Mouse (Mus musculus): ENCODE measurements around the gene Nrarp.

Gene Nrarp

DNA sequence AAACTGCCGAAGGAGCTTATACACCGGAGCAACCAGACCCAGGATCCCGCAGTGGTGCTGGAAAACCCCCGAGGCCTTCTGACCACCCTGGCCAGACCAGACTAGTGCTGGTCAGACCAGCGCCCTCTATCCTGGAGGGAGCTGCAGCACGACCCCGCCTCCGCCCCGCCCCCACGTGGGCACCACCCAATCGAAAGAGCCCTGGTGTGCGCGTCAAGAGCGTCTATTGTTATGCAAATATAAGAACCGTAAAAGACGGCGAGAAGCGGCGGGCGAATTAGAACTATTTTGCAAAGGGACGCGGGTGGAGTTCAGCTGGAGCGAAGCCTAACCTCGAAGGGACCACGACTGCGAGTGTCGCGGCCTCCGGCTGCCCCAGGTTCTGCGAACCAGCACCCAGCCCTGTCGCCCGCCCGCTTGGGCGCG lies at the start of gene Nrarp:
Gene Nrarp (plus strand): TSS at position 281 of the 426 bp plus-strand sequence.
- DNase-seq (ENCODE audit: low read depth) = peak; percentile 80

GRCm38 (mm10) chr2:25131601-25132000 lies 49.0 kb upstream of the Nrarp start:
- no peak for DNase-seq (ENCODE audit: low read depth)

DNA sequence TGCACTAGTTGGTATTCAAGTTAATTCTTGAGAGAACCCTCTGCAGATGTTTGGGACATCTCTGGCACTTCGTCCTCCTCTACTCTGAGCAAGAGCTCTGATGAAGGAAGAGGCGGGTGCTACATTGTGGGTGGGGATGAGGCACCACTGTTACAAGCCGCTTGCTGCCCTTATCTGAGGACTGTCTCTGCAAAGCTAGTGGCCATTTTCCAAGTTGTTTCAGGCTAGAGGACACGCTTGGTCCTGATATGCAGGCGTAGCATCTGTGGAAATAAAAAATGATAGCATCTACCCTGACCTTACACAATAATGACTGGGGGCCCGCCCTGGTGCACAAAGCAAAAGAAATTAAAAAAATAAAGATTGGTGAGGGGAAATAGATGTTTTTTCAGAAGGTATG lies 42.7 kb upstream of the Nrarp start:
- DNase-seq (ENCODE audit: low read depth) = no peak

DNA sequence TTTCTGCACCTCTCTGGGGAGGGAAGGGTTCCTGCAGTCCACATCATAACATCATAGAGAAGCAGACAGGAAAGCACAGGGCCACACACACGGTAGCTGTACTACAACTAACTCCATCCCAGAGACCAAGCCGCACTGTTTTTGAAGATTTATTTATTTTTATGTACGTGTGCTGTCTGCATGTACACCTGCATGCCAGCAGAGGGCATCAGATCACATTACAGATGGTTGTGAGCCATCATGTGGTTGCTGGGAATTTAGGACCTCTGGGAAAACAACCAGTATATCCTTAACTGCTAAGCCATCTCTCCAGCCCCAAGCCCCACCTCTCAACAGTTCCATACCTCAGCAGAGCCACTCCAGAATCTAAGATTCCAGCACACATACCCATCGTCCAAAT lies 39.4 kb upstream of the Nrarp start:
- no peak for DNase-seq (ENCODE audit: low read depth)

- no peak for DNase-seq (ENCODE audit: low read depth)
Measured at GRCm38 (mm10) chr2:25141921-25142320, 38.6 kb upstream of the Nrarp start.

GRCm38 (mm10) chr2:25145346-25145745 lies 35.2 kb upstream of the Nrarp start:
- no peak for DNase-seq (ENCODE audit: low read depth)

GRCm38 (mm10) chr2:25147398-25147797 lies 33.2 kb upstream of the Nrarp start:
- no peak for DNase-seq (ENCODE audit: low read depth)

- DNase-seq (ENCODE audit: low read depth) = no peak
Measured at GRCm38 (mm10) chr2:25147892-25148291, 32.7 kb upstream of the Nrarp start.

GRCm38 (mm10) chr2:25149643-25150042 lies 30.9 kb upstream of the Nrarp start:
- DNase-seq (ENCODE audit: low read depth) = no peak

DNA sequence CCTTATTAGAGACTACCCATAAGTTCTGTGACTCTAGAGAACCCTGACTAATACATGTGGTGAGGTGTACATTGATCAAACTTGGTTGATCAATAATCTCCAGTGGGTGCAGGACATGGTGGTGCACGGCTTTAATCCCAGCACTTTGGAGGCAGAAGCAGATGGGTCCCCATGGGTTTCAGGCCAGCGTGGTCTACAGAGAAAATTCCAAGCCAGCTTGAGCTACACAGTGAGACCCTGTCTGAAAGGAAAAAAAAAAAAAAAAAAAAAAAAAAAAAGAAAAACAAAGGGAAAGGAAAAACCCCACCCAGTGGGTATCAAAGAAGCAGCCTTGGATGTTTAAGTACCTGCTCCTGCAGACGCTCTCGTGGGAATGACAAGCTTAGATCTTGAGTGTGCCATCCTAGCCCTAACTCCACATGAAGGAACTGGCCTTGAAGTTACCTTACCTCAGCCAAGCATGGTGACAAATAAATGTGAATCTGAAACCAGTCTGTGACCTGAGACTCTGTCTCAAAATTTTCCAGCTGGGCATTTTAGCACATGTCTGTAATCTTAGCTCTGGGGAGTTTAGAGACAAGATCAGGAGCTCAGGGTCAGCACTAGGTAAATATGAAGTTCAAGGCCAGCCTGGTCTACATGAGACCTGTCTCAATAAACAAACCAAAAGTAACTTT lies 29.1 kb upstream of the Nrarp start:
- no peak for DNase-seq (ENCODE audit: low read depth)

- no peak for DNase-seq (ENCODE audit: low read depth)
Measured at GRCm38 (mm10) chr2:25156177-25156576, 24.4 kb upstream of the Nrarp start.

GRCm38 (mm10) chr2:25156990-25157389 lies 23.6 kb upstream of the Nrarp start:
- no peak for DNase-seq (ENCODE audit: low read depth)

DNA sequence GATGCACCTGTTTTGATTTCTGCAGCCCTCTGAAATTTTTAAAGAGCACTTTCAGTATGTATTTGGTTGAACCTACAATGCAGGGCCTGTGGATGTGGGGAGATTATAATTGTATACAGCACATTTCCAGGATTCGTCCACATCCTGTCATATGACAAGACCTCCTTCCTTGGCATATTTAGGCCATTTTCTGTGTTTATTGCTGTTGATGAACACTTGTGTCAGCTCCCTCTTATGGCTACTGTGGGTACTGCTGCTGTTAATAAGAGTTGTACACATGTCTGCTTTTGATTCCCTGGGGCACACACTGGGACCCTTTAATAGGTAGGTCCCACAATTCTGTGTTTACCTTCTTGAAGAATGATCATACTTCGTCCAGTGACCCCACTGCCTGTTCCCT lies 22.9 kb upstream of the Nrarp start:
- DNase-seq (ENCODE audit: low read depth) = peak; percentile 73

DNA sequence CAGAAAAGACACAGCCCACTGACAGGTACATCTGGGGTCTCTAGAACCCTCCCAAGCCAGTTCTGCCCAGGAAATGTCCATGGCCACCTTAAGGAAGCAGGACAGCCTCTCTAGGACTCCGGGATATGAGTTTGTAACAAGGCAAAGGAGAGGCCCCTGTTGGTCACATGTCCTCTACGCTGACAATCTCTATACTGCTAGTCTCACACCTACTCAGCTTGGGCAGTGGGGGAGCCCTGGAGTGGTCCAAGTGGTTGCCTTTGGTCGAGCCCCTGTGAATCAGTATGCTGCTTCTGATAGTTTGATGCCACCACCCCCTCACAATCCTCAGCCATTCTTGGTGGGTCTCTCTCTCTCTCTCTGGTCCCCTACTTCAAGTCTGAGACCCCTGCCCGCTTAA lies 13.1 kb upstream of the Nrarp start:
- no peak for DNase-seq (ENCODE audit: low read depth)

DNA sequence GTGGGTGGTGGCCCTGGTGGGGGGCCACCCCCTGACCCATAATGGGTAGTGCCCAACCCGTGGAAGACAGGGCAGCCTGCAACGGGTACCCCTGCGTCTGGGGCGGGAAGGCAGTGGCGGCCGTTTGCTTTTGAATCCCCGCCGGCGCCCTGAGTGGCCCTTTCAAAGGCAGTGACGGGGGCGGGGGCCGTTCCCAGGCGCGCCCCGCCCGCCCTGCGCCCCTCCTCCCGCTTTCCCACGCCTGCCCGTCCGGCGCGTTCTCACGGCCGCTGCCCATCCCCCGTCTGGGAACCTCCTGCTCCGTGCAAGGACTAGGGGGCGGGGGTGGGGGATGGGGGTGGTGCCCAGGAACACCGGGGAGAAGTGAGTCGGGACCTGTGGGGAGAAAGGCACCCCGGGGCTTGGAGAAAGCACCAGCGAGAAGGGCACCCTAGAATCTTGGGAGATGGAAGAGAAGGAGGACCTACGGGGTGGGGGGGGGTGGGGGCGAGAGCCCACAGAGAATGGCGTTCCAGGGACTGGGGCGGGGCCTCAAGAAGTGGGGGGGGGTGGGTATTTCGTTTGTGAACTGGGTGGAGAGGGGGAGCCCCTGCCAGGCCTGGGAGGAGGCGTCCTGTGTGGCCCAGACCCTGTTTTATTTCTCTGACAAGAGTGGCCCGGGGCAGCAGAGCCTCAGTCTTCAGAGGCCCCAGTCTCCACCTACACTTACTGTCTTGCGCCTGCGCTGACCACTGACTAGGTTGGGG lies 12.5 kb upstream of the Nrarp start:
- DNase-seq (ENCODE audit: low read depth) = no peak

GRCm38 (mm10) chr2:25168665-25168978 lies 11.9 kb upstream of the Nrarp start:
- no peak for DNase-seq (ENCODE audit: low read depth)

DNA sequence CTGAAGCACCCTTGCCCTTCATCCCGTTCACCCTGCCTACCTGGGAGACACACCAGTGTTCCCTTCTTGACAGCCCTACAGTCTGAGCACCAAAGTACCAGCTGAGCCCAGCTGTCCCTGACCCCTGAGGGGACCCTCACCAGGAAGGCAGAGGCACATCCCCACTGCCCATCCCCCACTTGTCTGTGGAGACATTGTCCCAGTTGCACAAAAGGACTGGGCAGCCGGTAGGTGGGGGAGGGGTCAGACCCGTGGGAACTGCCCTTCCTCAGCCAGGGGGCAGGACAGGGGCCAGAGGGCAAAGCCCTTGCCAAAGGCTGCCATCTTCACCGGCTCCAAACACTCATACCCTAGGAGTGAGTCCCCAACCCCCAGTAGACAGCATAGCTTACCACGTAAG lies 10.8 kb upstream of the Nrarp start:
- no peak for DNase-seq (ENCODE audit: low read depth)

DNA sequence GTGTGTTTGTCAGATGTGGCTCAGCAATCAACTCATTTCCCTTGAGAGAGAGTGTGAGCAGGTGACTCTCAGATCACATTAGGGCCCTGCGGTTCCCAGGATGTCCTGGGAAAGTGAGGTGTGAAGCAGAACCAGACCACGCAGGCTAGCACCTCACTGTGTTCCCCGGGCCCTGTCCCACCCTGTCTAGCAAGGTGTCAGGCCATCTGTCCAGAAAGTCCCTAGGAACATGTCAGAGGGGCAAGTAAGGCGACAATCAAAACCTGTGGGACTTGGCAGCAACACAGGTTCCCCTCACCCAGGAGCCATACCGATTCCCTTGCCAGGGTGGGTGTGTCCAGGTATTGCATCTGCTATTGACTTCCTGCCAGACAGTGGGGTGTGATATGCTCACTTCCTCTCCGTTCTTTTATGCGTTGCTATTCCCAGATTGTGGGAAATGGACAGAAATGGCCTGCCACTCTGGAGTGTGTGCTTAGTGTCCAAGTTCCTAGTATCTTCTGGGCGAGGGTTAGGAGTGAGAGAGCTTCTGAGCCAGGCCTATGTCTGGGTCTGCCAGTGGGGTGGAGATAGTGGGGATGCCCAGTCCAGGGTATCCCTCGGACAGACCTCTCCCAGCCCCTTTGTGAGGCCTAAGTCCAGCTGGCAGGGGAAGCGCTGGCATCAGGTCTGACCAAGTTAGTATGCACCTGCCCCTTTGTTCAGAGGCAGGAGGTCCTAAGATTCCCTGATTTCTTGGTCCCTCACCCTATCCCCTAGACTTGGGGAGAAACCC lies 10.0 kb upstream of the Nrarp start:
- no peak for DNase-seq (ENCODE audit: low read depth)

GRCm38 (mm10) chr2:25171101-25171768 lies 9.3 kb upstream of the Nrarp start:
- no peak for DNase-seq (ENCODE audit: low read depth)

DNA sequence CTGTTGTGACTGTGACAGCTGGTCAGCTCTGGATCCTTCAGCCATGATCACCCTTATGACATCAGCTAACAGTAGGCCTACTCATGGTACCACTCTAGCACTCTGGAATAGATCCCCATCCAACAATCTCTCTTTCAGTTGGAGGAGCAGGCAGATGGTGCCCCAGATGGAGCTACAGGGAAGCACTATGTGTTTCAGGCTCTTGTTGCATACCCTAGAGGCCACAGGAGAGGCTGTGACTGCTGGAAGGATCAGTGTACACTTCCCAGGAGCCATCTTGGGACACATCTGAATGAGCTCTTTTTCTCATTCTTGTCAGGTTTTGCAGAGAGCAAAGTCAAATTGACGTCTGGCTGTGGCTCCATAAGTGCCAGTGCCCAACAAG lies 8.8 kb upstream of the Nrarp start:
- DNase-seq (ENCODE audit: low read depth) = no peak

GRCm38 (mm10) chr2:25172629-25173028 lies 7.9 kb upstream of the Nrarp start:
- no peak for DNase-seq (ENCODE audit: low read depth)

- DNase-seq (ENCODE audit: low read depth) = no peak
Measured at GRCm38 (mm10) chr2:25173821-25174220, 6.7 kb upstream of the Nrarp start.
